Mouse (Mus musculus) C2C12 (cell line): ENCODE data around the gene Fignl1. TPM values are rescaled to one million over a fixed set of nuclear protein-coding genes. Genes with fewer than 3 reads are reported as not detected.

Experiments used
- H3K27me3 ChIP-seq: one replicate; pipeline ENCODE4 v1.6.1; 2011; ENCODE audit not compliant: control insufficient read depth, insufficient read depth, insufficient read length
- H3K36me3 ChIP-seq: one replicate; pipeline ENCODE4 v1.6.1; 2011; ENCODE audit not compliant: control insufficient read depth, insufficient read depth
- H3K4me3 ChIP-seq: one replicate; pipeline ENCODE4 v1.5.1; 2011; ENCODE audit warnings: mild to moderate bottlenecking, control low read depth; ENCODE audit not compliant: poor library complexity, insufficient read depth, severe bottlenecking
- H3K79me2 ChIP-seq: one replicate; pipeline ENCODE4 v1.6.1; 2011; ENCODE audit not compliant: control insufficient read depth, insufficient read depth
- H3K79me3 ChIP-seq: one replicate; pipeline ENCODE4 v1.6.1; 2011; ENCODE audit warnings: low read depth, control low read depth
- H3ac ChIP-seq: one replicate; pipeline ENCODE3; 2011; ENCODE audit warnings: low read depth; ENCODE audit not compliant: control insufficient read depth, insufficient read length
- CEBPB ChIP-seq: IDR thresholded peaks from one replicate; pipeline ENCODE4 v1.6.1; 2011; ENCODE audit warnings: low read depth, mild to moderate bottlenecking, control low read depth, moderate library complexity
- CTCF ChIP-seq: IDR thresholded peaks from one replicate; pipeline ENCODE4 v1.5.1; 2011; ENCODE audit not compliant: control insufficient read depth, insufficient read depth, insufficient read length
- FOSL1 ChIP-seq: IDR thresholded peaks from one replicate; pipeline ENCODE4 v1.8.0; 2011; ENCODE audit warnings: mild to moderate bottlenecking, low read length; ENCODE audit not compliant: poor library complexity, insufficient read depth, severe bottlenecking
- MAX ChIP-seq: IDR thresholded peaks from one replicate; pipeline ENCODE4 v1.6.1; 2011; ENCODE audit warnings: mild to moderate bottlenecking, control low read depth
- MYOD1 ChIP-seq: IDR thresholded peaks from one replicate; pipeline ENCODE4 v1.6.1; 2011; ENCODE audit warnings: low read depth; ENCODE audit not compliant: control insufficient read depth, insufficient read length
- MYOG ChIP-seq: IDR thresholded peaks from one replicate; pipeline ENCODE4 v1.6.1; 2011; ENCODE audit not compliant: control insufficient read depth, insufficient read length; ENCODE audit errors: extremely low read depth
- USF1 ChIP-seq: IDR thresholded peaks from one replicate; pipeline ENCODE4 v1.6.1; 2011; ENCODE audit warnings: low read depth, mild to moderate bottlenecking, control low read depth, moderate library complexity
- polyA plus RNA-seq: library from polyadenylated mRNA; unstranded; fragments of >200 nt; fragmentation: generic; extraction: Trizol; gene quantifications from one replicate; pipeline ENCODE4 v1.2.1, GENCODE M21; 2012; ENCODE audit warnings: missing spikeins

Gene Fignl1
- polyA plus RNA-seq, 1 experiment, result 19.3 TPM

- TF ChIP-seq MYOD1, result no peak
- TF ChIP-seq CEBPB, result no peak
- TF ChIP-seq USF1, result no peak
- TF ChIP-seq CTCF, result no peak
- TF ChIP-seq MAX, result no peak
- no peak for TF ChIP-seq FOSL1
- TF ChIP-seq MYOG, result no peak
- Histone ChIP-seq H3K27me3 (no peaks in the 10 kb centered on the region), H3K4me3 (no peak overlapping the region), H3ac (no peak overlapping the region), H3K79me3 (no peaks in the 10 kb centered on the region), H3K36me3 (no peaks in the 10 kb centered on the region), H3K79me2 (no peaks in the 10 kb centered on the region)
Observed at GRCm38 (mm10) chr11:11851957-11852505, 43.3 kb upstream of the Fignl1 start.

- TF ChIP-seq FOSL1 (no peak), CEBPB (no peak), MAX (no peak), CTCF (no peak), MYOG (no peak), USF1 (no peak), MYOD1 (no peak)
- Histone ChIP-seq H3K79me2 (no peaks in the 10 kb centered on the region), H3K79me3 (no peaks in the 10 kb centered on the region), H3K4me3 (no peak overlapping the region), H3K36me3 (no peaks in the 10 kb centered on the region), H3ac (no peak overlapping the region), H3K27me3 (no peaks in the 10 kb centered on the region)
Observed at GRCm38 (mm10) chr11:11850476-11851267, 41.9 kb upstream of the Fignl1 start.

- H3K27me3 ChIP-seq, result no peaks in the 10 kb centered on the region
- no peaks in the 10 kb centered on the region for H3K79me3 ChIP-seq
- no peak overlapping the region for H3K4me3 ChIP-seq
- H3K36me3 ChIP-seq, result no peaks in the 10 kb centered on the region
- H3K79me2 ChIP-seq, result no peaks in the 10 kb centered on the region
- TF ChIP-seq CEBPB (no peak), MAX (no peak), MYOG (no peak), FOSL1 (no peak), CTCF (no peak), USF1 (no peak), MYOD1 (no peak)
- H3ac ChIP-seq, result no peak overlapping the region
Observed at GRCm38 (mm10) chr11:11849513-11850311, 41.0 kb upstream of the Fignl1 start.

- Histone ChIP-seq H3K27me3 (no peaks in the 10 kb centered on the region), H3K36me3 (no peaks in the 10 kb centered on the region), H3K79me3 (no peaks in the 10 kb centered on the region), H3K4me3 (no peak overlapping the region), H3ac (no peak overlapping the region), H3K79me2 (no peaks in the 10 kb centered on the region)
- TF ChIP-seq FOSL1 (no peak), MYOD1 (no peak), CTCF (no peak), USF1 (no peak), MYOG (no peak), MAX (no peak), CEBPB (no peak)
Observed at GRCm38 (mm10) chr11:11848467-11848866, 39.7 kb upstream of the Fignl1 start.

GRCm38 (mm10) chr11:11845044-11845443 lies 36.3 kb upstream of the Fignl1 start:
- no peaks in the 10 kb centered on the region for H3K79me3 ChIP-seq
- no peak overlapping the region for H3K4me3 ChIP-seq
- no peaks in the 10 kb centered on the region for H3K27me3 ChIP-seq
- no peak overlapping the region for H3ac ChIP-seq
- TF ChIP-seq CTCF (no peak), CEBPB (no peak), MAX (no peak), USF1 (no peak), MYOG (no peak), MYOD1 (no peak), FOSL1 (no peak)
- H3K79me2 ChIP-seq, result no peaks in the 10 kb centered on the region
- no peaks in the 10 kb centered on the region for H3K36me3 ChIP-seq
